Mouse (Mus musculus): ENCODE measurements at regions not wholly inside any gene's neighbourhood (a gene's known extent, or its start where the extent isn't known, plus 50 kb on each side); places are given as distances from the start of the nearest gene placed in this dataset.

GRCm38 (mm10) chr2:50690120-50691103 lies 393.8 kb upstream of the Mmadhc start:
- DNase-seq (ENCODE audit: low spot score) = peak; percentile 16

DNA sequence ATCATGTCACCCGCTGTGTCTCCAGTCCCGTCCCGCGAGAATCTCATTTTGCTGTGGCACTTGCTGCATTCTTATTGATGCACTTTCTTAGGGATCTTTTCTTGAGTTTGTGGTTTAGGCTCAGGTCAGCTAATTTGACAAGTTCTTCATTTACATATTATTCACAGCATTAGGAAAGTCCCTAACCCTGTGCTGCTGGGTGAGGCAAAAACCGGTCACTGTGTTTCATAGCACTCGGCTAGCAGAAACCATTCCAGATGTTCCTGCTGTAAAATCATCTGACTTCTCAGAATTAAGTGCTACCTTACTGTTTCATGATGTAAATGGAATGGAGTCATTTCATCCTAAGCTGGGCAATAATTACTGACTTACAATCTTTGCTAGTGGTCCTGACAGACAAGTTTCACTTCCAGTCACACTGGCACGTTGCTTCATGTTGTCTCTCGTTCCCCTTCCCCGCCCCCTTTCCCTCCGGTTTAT lies 391.1 kb upstream of the Mmadhc start:
- no peak for DNase-seq (ENCODE audit: low spot score)

DNA sequence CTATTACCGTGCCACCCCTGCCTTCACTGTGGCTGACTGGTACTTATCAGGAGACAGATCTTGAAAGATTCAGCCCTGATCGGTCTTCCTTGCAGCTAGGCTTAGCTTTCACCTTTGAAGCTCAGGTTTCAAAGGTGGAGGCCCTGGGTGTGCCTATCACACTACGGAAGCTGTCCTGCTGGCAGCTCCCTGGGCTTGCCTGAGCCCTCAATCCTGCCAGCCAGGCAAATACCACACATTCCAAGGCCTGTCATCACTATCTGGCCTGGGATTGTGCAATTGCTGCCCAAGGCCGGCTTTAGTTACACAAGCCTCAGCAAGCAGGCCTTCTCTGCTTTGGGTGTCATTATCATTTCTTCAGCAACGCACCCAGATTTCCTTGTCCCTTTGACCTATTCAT lies 390.6 kb upstream of the Mmadhc start:
- DNase-seq (ENCODE audit: low spot score) = peak; percentile 36

GRCm38 (mm10) chr2:50677456-50677855 lies 380.9 kb upstream of the Mmadhc start:
- DNase-seq (ENCODE audit: low spot score) = no peak

DNA sequence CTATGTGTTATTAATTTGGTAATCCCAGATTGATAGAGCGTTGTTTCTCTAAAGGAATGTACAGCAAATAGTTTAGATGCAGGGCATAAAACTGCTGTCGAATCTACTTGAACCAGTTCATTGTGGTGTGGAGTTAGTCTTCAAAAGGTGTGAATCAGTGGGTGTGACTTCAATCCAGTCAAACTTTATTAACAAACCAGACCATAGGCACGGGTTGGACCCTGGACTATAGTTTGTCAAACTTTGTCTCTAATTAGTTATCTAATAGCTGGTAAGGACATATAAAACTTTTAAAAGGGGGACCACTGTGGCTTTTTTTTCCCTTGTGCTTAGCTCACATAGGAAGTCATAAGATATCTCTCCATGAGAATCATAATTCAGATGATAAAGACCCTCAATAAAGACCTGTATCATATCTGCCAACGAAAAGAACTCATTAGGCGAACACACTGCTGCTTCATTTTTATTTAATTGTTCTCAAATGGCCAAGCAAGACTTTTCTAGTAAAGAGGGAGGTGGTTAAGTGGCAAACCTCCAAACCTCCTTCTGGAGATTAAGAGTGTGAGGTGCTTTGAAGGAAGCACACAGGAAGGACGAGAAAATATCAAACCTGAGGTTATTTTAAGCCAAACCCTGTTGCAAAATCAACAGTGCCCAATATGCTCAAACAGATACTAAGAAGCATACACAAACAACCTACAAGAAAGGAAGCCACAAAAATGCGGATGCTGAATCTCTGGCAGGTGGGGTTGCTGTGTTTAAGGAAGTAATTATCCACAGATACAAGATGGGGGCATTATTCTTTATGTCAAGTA lies 379.3 kb upstream of the Mmadhc start:
- DNase-seq (ENCODE audit: low spot score) = no peak

- no peak for DNase-seq (ENCODE audit: low spot score)
Measured at GRCm38 (mm10) chr2:50674856-50675175, 378.2 kb upstream of the Mmadhc start.

DNA sequence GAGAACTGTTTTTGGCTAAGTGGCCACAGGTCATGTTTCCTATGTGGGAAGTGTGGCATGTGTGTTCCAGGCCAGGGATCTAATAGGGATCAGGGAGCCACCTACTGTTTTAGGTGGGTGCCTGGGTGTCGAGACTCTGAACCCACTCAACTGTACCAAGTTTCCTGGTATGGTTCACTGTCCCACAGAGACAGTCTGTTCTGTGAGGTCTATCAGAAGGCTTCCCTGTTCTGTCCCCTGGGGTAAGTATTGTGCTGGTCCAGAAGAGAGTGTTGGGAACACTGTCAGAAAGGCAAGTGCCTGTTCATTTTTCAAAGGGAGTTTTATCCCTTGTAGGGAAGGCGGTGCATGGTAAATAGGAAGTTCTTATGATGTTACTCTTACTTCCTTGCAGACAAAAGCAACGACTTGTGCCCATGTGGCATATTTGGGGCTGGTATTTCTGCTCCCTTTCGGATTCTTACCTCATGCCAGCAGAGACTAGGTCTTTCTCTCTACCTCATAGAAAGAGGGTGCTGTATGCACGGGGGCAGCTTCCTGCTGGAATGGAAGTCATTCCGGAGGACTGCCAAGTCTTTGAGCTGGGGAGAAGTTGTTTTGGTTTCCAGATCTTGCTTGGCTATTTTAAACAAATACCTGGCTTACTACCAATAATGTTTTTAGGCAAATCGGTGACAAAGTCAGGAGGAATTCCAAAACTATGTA lies 377.7 kb upstream of the Mmadhc start:
- no peak for DNase-seq (ENCODE audit: low spot score)

GRCm38 (mm10) chr2:50669297-50669696 lies 372.7 kb upstream of the Mmadhc start:
- DNase-seq (ENCODE audit: low spot score) = no peak

- DNase-seq (ENCODE audit: low spot score) = no peak
Measured at GRCm38 (mm10) chr2:50668789-50669188, 372.2 kb upstream of the Mmadhc start.

DNA sequence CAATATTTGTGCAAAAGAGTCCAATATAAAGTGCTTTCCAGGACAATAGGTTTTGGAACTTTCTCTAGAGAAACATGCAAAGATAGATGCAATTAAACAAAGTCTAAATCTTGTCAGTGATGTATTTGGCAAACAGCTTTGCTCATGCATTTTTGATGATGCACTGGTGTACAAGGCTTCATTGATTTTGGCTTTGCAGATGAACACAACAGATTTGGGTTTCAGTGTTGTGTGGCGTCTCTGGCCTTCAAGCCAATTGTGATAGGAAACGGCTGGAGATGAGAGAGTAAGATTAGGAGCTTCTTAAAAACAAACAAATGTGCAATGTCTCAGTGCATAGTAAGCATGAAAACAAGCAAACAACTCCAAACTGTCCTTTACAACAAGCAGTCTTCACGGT lies 370.6 kb upstream of the Mmadhc start:
- DNase-seq (ENCODE audit: low spot score) = no peak

DNA sequence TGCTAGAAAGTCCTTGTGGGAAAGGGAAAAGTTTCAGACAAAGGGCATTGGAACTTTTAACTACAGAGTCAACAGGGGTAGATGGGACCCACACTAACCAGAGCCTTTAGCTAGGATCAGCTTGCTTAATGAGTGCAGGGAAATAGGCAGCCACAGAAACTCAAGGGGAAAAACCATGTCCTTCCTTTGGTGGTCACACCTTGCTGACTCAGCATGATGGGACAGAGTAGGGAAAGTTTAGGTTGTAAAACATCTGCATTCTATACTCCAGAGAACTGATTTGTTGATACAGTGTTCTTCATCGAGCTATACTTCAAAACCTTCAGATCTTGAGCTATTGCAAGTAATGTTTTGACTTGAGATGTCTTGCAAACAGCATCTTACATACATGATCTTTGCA lies 365.9 kb upstream of the Mmadhc start:
- DNase-seq (ENCODE audit: low spot score) = no peak

DNA sequence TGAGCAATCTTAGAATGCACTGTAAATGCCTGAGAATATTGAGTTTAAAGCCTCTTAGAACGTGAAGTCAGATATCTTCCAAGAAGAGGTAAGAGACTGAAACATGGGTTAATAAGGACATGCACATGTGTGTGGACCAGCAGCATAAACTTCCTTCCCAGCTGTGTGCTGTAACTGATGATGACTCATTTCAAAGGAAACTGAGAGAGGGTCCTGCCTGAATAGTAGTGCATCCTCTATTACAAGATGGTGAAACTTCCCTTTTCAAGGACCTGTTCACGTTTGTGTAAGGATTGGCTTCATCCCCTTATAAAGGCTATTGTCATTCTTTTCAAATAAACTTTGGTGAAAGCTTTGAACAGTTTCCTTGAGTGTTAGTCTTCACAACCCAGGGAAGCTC lies 363.4 kb upstream of the Mmadhc start:
- no peak for DNase-seq (ENCODE audit: low spot score)

DNA sequence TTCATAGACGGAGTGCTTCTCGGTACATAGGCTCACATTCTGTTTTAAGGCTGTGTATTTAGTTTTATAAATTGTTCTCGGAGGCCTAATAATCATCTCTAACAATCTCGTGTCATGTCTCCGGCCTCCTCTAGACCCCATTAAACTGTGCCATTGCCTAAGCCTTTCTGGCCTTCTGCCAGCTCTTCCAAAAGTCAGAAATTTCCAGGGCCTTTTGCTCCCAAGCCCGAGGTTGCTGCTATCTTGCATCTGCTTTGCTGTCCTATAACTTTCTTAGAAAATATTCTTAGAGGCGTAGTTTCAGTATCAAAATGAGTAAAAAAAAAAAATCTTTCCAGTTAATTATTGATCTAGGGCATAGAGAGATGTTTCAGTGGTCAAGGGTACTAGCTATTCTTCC lies 361.2 kb upstream of the Mmadhc start:
- DNase-seq (ENCODE audit: low spot score) = no peak

GRCm38 (mm10) chr2:50656351-50656750 lies 359.8 kb upstream of the Mmadhc start:
- no peak for DNase-seq (ENCODE audit: low spot score)

DNA sequence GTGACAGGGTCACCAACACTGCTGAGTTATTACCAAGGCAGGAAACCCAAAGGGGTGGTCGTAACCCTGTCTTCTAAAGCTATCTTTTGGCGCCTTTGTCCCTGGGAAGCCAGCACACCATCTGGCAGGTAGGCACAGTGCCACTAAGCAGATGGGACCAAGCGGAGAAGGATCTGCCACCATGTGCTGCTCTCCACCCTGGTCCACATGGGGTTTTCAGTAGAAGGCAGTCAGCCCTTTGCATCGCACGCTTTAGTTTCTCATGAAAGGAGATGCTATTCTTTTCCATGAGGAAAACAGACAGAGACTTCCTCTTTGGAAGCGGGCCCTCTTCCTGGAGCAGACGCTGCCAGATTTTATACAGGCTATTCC lies 358.3 kb upstream of the Mmadhc start:
- DNase-seq (ENCODE audit: low spot score) = no peak

DNA sequence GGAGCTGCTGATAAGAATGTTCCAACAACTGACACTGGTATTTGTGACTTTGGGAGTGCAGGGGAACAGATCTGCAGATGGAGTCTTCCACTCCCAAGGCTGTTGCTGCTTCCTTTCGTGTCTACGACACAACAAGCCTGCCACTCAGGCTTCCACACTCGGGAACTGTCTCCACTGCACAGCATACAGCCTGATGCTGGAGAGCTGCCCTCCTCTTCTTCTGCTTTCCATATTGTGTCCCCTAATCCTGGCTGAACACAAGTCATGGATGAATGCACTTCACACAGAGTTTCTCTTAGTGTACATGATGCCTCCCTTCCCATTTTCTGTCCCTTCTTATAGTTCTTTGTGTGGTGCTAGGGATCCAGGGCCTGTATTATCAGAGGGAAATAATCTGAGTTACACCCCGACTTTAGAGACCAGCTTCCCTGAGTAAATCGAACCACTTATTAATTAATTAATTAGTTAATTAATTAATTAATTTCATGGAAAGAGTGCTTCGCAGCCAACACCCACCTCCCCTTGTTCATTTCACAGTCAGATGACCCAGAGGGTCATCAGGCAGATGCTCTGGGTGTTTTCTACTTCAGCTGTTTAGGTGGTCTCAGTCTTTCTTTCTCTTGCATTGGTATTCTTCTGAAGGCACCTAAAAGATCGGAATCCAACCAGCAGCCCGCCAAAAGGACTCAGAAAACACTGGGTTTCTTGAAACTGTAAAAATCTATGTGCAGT lies 357.8 kb upstream of the Mmadhc start:
- DNase-seq (ENCODE audit: low spot score) = no peak

DNA sequence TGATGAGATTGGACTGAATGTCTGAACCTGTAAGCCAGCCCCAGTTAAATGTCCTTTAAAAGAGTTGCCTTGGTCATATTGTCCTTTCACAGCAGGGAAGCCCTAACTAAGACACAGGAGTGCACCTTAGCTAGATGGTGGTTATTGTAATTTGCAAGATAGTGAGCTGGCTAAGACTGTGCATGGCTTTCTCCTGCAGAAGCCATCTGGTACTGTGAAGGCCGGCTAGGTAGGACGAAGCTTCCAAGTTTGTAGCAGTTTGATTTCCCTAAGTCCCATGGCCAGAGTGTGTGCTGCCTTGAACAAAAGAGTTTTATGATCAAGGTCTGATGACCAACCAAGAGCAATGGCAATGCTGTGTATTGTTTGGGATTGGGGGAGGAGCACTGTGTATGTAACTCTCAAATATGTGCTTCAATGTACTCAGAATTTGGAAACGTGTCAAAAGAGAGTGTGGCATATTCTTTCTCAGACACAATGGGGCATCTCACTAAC lies 356.6 kb upstream of the Mmadhc start:
- no peak for DNase-seq (ENCODE audit: low spot score)

DNA sequence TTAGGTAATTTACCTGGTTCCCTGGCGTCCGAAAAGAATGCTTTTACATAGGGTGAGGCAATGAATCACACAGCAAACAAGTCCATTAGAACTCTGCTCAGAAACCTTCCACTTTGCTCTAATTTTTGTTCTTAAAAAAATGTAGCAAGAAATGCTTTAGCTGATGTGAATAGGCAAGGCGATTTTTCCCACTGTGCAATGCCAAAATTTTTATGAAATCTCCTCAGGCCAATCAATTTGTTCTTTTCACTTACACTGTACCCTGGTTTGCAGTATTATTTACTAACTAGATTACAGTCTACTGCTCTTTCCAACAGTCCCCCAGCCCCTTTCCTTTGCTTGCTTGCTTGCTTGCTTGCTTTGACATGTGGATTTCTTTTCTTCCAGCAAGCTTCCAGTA lies 353.1 kb upstream of the Mmadhc start:
- no peak for DNase-seq (ENCODE audit: low spot score)

DNA sequence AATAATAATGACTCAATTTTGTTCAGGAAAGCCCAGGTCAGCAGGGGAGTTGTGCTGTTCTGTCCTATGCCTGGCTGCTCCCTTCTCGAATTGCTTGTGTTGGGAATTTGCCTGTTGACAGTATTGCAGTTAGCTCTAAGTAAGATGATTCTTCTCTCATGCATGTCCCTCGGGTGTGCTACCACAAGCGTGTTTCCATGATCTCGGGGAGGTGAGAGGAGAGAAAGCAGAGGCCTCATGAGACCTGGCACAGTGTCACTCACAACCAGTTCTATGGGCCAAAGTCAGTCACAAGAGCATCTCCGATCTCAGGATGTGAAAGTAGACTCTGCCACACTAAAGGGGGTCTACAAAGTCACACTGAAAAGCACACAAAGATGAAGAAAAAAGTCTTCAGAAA lies 346.6 kb upstream of the Mmadhc start:
- DNase-seq (ENCODE audit: low spot score) = no peak

DNA sequence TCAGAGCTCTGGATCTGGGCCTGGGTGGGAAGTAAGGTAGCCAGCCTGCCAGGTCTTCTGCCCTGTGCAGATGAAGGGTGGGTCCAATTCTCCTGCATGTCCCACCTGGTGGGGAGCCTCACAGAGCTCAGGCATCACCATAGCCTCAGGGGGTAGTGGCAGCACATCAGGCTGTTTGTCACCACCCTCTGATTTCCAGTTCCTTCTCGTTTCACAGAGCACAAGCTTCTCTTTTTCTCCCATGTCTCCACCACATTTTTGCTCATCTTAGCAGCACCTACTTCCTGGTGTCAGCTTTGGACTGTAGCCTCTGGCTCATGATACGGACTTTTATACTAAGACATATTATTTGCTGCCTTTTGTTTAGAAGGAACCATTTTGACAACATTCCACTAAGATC lies 345.6 kb upstream of the Mmadhc start:
- no peak for DNase-seq (ENCODE audit: low spot score)

- DNase-seq (ENCODE audit: low spot score) = no peak
Measured at GRCm38 (mm10) chr2:50635896-50636295, 339.3 kb upstream of the Mmadhc start.

GRCm38 (mm10) chr2:50631786-50632185 lies 335.2 kb upstream of the Mmadhc start:
- DNase-seq (ENCODE audit: low spot score) = no peak
